Mouse (Mus musculus): Measurements from ENCODE around the gene Fdps. TPM values are rescaled to one million over a fixed set of nuclear protein-coding genes. Genes with fewer than 3 reads are reported as not detected.

The Fdps gene
- polyA plus RNA-seq, 1 experiment from 2014 or later: 525 TPM

DNA sequence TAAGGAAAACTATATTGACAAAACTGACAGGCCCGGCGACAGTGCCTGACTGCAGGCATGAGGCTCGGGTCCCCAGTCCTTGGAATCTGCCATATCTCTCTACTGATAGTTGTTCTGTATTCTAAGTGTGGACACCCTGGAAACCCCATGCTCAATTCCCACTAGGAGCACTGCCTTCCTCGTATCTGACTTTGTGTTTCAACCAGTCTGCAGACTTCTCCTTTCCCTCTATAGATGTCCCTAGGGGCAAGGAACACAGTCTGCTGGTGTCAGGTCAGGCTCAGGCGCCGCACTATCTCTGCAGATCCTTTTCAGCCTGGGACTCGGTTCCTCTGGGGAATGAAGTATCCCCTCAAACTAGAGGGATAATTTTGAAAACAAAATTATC lies 31.3 kb upstream of the Fdps start:
- Histone ChIP-seq H3K4me1 (ENCODE audit: control insufficient read depth, insufficient read depth, low read depth, low read length) (peaks cover 5% of the 10 kb centered on the region; the same call in 1 of the 2 replicates), H3K27ac (ENCODE audit: low read depth, low read length) (no peak overlapping the region), H3K4me3 (ENCODE audit: low read length) (no peak overlapping the region), H3K9me3 (ENCODE audit: control insufficient read depth, low read length) (no peaks in the 10 kb centered on the region), H3K9ac (ENCODE audit: low read depth, low read length) (no peak overlapping the region), H3K4me2 (ENCODE audit: low read length) (no peak overlapping the region), H3K27me3 (replicated peaks; ENCODE audit: control insufficient read depth, insufficient read depth, low read length) (no peaks in the 10 kb centered on the region), H3K36me3 (ENCODE audit: control insufficient read depth, insufficient read depth, low read length) (no peaks in the 10 kb centered on the region)
- no peak for ATAC-seq
- WGBS: 82% methylated on average over 7 of the region's 7 CpGs

DNA sequence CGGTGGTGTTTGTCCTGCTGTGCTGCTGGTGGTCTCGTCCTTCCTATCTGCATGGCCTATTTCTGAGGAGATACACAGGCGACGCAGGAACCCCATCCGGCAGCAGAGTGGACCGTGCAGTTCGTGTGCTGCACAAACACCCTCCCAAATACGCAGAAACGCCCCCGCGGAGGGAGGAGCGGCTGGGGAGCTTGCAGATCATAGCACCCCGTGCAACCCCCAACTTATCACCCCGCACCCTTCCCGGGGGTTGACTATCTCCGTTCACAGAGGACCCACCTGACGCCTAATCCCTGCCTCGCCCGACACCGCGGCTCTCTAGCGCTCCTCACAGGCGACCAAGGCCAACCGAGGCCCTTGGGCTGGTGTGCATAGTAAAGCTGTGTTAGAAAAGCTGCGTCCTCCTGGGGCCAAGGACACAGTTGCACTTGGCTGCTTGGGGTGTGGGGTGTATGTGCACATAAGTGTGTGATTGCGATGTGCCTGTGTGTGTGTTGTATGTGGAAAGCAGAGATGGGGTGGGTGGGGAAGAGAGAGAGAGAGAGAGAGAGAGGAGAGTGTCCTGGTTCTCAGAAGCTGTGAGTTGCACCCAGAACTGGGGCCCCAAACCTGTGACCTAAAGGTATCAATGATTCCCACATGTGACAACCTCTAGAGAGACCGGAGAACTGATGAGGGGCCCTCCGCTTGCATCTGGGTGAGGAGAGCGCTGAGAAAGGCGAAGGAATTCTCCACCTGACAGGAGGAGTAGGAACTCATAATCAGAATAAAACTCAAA lies 30.7 kb upstream of the Fdps start:
- no peak overlapping the region for H3K27ac ChIP-seq (ENCODE audit: low read depth, low read length)
- no peaks in the 10 kb centered on the region for H3K36me3 ChIP-seq (ENCODE audit: control insufficient read depth, insufficient read depth, low read length)
- no peaks in the 10 kb centered on the region for H3K9me3 ChIP-seq (ENCODE audit: control insufficient read depth, low read length)
- peak overlapping the region; percentile 56 for H3K9ac ChIP-seq (ENCODE audit: low read depth, low read length)
- peak; percentile 81 for ATAC-seq
- H3K4me1 ChIP-seq (ENCODE audit: control insufficient read depth, insufficient read depth, low read depth, low read length): peaks cover 5% of the 10 kb centered on the region; the same call in 1 of the 2 replicates
- no peaks in the 10 kb centered on the region for H3K27me3 ChIP-seq (replicated peaks; ENCODE audit: control insufficient read depth, insufficient read depth, low read length)
- peak overlapping the region; percentile 77 for H3K4me2 ChIP-seq (ENCODE audit: low read length)
- WGBS: 17% methylated on average over 30 of the region's 30 CpGs
- peak overlapping the region; percentile 35 for H3K4me3 ChIP-seq (ENCODE audit: low read length)

DNA sequence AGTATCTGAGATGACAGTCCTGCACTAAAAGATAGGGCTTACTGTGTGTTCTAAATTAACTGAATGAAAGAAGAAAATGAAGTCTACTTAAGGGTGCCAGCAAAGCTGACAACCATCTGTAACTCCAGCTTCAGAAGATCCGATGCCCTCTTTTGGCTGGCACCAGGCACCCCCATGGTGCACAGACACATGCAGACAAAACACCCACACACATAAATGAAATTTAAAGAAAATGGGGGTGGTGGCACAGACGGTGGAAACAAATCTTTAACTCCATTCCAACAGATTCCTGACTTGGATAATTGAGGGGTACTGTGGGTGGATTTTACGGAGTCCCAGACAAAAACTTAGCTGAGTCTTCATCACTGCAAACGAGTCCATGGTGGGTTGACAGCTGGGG lies 30.1 kb upstream of the Fdps start:
- WGBS: 30% methylated on average over 4 of the region's 4 CpGs
- no peak overlapping the region; the same call in none of the 2 replicates for H3K4me3 ChIP-seq (ENCODE audit: low read length)
- H3K27ac ChIP-seq (ENCODE audit: low read depth, low read length): no peak overlapping the region
- no peaks in the 10 kb centered on the region for H3K27me3 ChIP-seq (replicated peaks; ENCODE audit: control insufficient read depth, insufficient read depth, low read length)
- H3K9me3 ChIP-seq (ENCODE audit: control insufficient read depth, low read length): no peaks in the 10 kb centered on the region
- H3K4me2 ChIP-seq (ENCODE audit: low read length): peak overlapping the region; percentile 77
- no peaks in the 10 kb centered on the region for H3K36me3 ChIP-seq (ENCODE audit: control insufficient read depth, insufficient read depth, low read length)
- H3K9ac ChIP-seq (ENCODE audit: low read depth, low read length): peak overlapping the region; percentile 56
- peaks cover 5% of the 10 kb centered on the region; the same call in 1 of the 2 replicates for H3K4me1 ChIP-seq (ENCODE audit: control insufficient read depth, insufficient read depth, low read depth, low read length)
- 0 out of 2 replicates have a peak, but pooled peaks have one; percentile 9 for ATAC-seq

DNA sequence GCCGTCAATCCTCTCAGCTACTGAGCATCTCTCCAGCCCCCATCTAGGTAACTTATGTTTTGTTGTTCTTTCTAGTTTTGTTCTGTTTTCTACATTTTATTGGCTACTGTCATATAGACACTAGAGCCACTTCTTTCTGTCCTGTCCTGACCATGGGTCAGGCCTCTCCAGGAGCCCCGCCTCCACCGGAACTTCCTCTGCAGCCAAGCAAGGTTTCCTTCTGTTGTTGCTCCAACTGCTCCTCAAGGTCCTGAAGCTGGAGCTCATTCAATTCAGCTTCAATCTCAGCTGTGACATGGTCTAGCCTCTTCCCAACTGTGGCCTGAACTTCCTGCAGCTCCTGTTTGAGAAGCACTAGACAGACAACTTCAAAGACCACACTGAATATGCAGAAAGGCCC lies 28.1 kb upstream of the Fdps start:
- Histone ChIP-seq H3K4me1 (ENCODE audit: control insufficient read depth, insufficient read depth, low read depth, low read length) (peaks cover 5% of the 10 kb centered on the region; the same call in 1 of the 2 replicates), H3K9ac (ENCODE audit: low read depth, low read length) (no peak overlapping the region), H3K9me3 (ENCODE audit: control insufficient read depth, low read length) (no peaks in the 10 kb centered on the region), H3K36me3 (ENCODE audit: control insufficient read depth, insufficient read depth, low read length) (no peaks in the 10 kb centered on the region), H3K4me2 (ENCODE audit: low read length) (no peak overlapping the region), H3K27me3 (replicated peaks; ENCODE audit: control insufficient read depth, insufficient read depth, low read length) (no peaks in the 10 kb centered on the region), H3K27ac (ENCODE audit: low read depth, low read length) (no peak overlapping the region), H3K4me3 (ENCODE audit: low read length) (no peak overlapping the region)
- no peak for ATAC-seq
- 90% methylated on average over 3 of the region's 3 CpGs for WGBS

DNA sequence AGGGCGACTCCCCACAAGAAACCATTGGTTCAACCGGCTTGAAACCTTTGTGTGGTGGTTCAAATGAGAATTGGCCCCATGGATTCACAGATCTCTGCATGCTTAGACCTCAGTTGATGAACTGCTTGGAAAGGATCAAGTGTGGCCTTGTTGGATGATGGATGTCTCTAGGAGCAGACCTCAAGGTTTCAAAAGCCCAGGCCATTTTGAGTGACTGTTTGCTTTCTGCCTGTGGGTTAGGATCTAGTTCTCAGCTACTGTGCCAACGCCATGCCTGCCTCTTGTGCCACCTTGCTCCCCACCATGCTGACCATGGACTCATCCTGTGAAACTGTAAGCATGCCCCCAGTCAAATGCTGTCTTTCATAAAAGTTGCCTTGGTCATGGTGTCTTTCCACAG lies 24.2 kb upstream of the Fdps start:
- WGBS: 90% methylated on average over 3 of the region's 3 CpGs
- H3K4me3 ChIP-seq (ENCODE audit: low read length): no peak overlapping the region
- H3K27me3 ChIP-seq (replicated peaks; ENCODE audit: control insufficient read depth, insufficient read depth, low read length): no peaks in the 10 kb centered on the region
- no peak overlapping the region for H3K9ac ChIP-seq (ENCODE audit: low read depth, low read length)
- no peak overlapping the region for H3K27ac ChIP-seq (ENCODE audit: low read depth, low read length)
- no peaks in the 10 kb centered on the region for H3K9me3 ChIP-seq (ENCODE audit: control insufficient read depth, low read length)
- no peak overlapping the region for H3K4me2 ChIP-seq (ENCODE audit: low read length)
- no peaks in the 10 kb centered on the region for H3K4me1 ChIP-seq (ENCODE audit: control insufficient read depth, insufficient read depth, low read depth, low read length)
- ATAC-seq: no peak
- no peaks in the 10 kb centered on the region for H3K36me3 ChIP-seq (ENCODE audit: control insufficient read depth, insufficient read depth, low read length)

DNA sequence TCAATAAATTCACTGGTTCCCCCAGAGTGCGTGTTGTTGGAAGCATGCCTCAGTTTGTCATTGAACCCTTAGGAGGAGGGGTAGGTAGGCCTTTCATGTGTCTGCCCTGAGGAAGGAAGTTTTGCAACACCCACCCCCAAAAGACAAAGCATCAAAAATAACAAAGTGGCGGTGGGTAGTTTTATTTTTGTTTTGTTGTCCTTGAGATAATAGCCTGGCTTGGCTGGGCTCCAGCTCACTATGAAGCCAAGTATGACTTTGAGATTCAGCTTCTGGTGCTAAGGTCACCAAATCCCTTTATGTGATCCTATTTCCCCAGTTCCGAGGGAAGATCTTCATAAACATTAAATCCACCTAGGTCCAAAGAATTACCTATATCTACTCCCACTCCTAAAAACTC lies 22.5 kb upstream of the Fdps start:
- no peaks in the 10 kb centered on the region for H3K27me3 ChIP-seq (replicated peaks; ENCODE audit: control insufficient read depth, insufficient read depth, low read length)
- no peaks in the 10 kb centered on the region for H3K4me1 ChIP-seq (ENCODE audit: control insufficient read depth, insufficient read depth, low read depth, low read length)
- no peak overlapping the region for H3K4me3 ChIP-seq (ENCODE audit: low read length)
- no peak for ATAC-seq
- no peak overlapping the region for H3K9ac ChIP-seq (ENCODE audit: low read depth, low read length)
- no peaks in the 10 kb centered on the region for H3K9me3 ChIP-seq (ENCODE audit: control insufficient read depth, low read length)
- H3K4me2 ChIP-seq (ENCODE audit: low read length): no peak overlapping the region
- H3K27ac ChIP-seq (ENCODE audit: low read depth, low read length): no peak overlapping the region
- WGBS: 73% methylated on average over 3 of the region's 3 CpGs
- H3K36me3 ChIP-seq (ENCODE audit: control insufficient read depth, insufficient read depth, low read length): no peaks in the 10 kb centered on the region

DNA sequence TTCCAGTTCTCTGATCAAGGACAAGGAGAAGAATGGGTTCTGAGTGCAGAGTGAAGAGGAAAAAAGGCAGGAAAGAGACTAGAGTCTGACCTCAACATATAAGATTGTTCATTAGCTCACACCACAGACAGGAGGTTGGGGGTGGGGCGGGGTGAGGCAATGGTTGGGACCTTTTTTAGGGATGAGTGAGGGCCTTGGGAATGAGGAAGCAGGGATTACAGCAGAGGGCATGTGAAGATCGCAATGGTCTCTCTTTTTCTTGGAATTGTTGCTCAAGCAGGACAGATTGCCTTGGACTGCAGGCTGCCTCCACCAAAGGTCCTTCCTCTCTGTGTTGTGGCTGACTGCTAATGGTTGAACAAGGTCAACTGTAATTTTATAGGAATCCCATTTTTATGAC lies 21.6 kb upstream of the Fdps start:
- H3K4me2 ChIP-seq (ENCODE audit: low read length): no peak overlapping the region
- H3K27ac ChIP-seq (ENCODE audit: low read depth, low read length): no peak overlapping the region
- H3K9me3 ChIP-seq (ENCODE audit: control insufficient read depth, low read length): no peaks in the 10 kb centered on the region
- no peak overlapping the region for H3K9ac ChIP-seq (ENCODE audit: low read depth, low read length)
- H3K36me3 ChIP-seq (ENCODE audit: control insufficient read depth, insufficient read depth, low read length): no peaks in the 10 kb centered on the region
- no peak for ATAC-seq
- WGBS: 85% methylated on average over 2 of the region's 2 CpGs
- H3K4me3 ChIP-seq (ENCODE audit: low read length): no peak overlapping the region
- no peaks in the 10 kb centered on the region for H3K27me3 ChIP-seq (replicated peaks; ENCODE audit: control insufficient read depth, insufficient read depth, low read length)
- no peaks in the 10 kb centered on the region for H3K4me1 ChIP-seq (ENCODE audit: control insufficient read depth, insufficient read depth, low read depth, low read length)

DNA sequence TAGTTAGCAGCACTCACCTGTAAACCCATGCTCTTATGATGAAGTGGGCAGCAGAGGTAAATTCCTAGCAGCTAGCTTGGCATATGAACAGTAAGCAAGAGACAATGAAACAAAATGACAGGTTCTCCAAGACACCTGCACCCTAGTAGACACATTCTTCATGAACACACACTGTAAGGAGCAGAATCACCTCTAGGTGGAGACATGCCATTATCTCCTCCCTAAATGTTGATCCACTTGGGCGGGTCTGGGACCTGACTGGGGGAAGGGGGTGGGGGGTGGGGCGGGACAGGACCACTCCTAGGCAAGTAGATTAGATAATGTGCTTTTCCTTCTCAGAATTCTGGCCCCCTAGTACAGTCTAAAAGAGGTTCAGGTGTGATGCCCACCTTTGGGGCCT lies 13.8 kb upstream of the Fdps start:
- Histone ChIP-seq H3K4me3 (ENCODE audit: low read length) (no peak overlapping the region), H3K27me3 (replicated peaks; ENCODE audit: control insufficient read depth, insufficient read depth, low read length) (no peaks in the 10 kb centered on the region), H3K27ac (ENCODE audit: low read depth, low read length) (no peak overlapping the region), H3K9ac (ENCODE audit: low read depth, low read length) (no peak overlapping the region), H3K4me1 (ENCODE audit: control insufficient read depth, insufficient read depth, low read depth, low read length) (no peaks in the 10 kb centered on the region), H3K36me3 (ENCODE audit: control insufficient read depth, insufficient read depth, low read length) (no peaks in the 10 kb centered on the region), H3K9me3 (ENCODE audit: control insufficient read depth, low read length) (no peaks in the 10 kb centered on the region), H3K4me2 (ENCODE audit: low read length) (no peak overlapping the region)
- WGBS: 13% methylated on average over 2 of the region's 2 CpGs
- no peak for ATAC-seq

DNA sequence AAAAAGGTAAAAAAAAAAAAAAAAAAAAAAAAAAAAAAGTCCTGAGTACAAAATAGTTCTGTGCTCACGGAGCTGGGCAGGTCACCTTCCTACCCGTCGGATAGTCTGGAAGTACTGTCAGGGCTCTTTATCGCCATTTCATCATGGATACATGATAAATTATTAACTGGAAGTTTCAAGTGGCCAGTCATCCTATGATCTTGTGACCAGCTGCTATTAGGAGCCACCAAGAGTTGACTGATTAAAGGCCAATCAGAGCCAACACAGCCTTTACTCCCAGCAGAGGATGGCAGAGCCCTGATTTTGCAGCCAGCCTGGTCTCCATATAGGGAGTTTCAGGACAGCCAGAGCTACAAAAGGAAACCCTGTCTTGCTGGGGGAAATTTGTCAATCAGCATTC lies 11.3 kb upstream of the Fdps start:
- Histone ChIP-seq H3K27me3 (replicated peaks; ENCODE audit: control insufficient read depth, insufficient read depth, low read length) (no peaks in the 10 kb centered on the region), H3K4me1 (ENCODE audit: control insufficient read depth, insufficient read depth, low read depth, low read length) (no peaks in the 10 kb centered on the region), H3K4me3 (ENCODE audit: low read length) (no peak overlapping the region), H3K4me2 (ENCODE audit: low read length) (no peak overlapping the region), H3K9me3 (ENCODE audit: control insufficient read depth, low read length) (no peaks in the 10 kb centered on the region), H3K27ac (ENCODE audit: low read depth, low read length) (no peak overlapping the region), H3K9ac (ENCODE audit: low read depth, low read length) (no peak overlapping the region), H3K36me3 (ENCODE audit: control insufficient read depth, insufficient read depth, low read length) (no peaks in the 10 kb centered on the region)
- ATAC-seq: no peak
- 84% methylated on average over 4 of the region's 4 CpGs for WGBS
